Mouse (Mus musculus) erythroblast, adult 5-6 weeks (primary cell): ENCODE results near the gene Gabarapl1. TPM values are rescaled to one million over a fixed set of nuclear protein-coding genes. Genes with fewer than 3 reads are reported as not detected.
"Not testable (repeated sequence)": the region's sequence is repeated elsewhere in the genome, so short reads cannot be mapped to it uniquely, and the experiment has no call there.

Experiments used
- ATAC-seq: replicated peaks from 2 replicates; pipeline ENCODE4 v1.8.0; 2016; ENCODE audit warnings: moderate number of reproducible peaks, mild to moderate bottlenecking, moderate TSS enrichment, inconsistent platforms; ENCODE audit not compliant: poor library complexity, low FRiP score, severe bottlenecking
- total RNA-seq, 2 experiments: library from RNA; stranded (forward) in 1 of 2; stranded (reverse) in 1 of 2; fragments of 150-400 nt in 1 of 2; fragments of 200-764, 138-1000 nt in 1 of 2; gene quantifications; 2 replicates each; pipeline versions ENCODE4 v1.2.3 to v1.2.4; 2015 to 2017; ENCODE audit warnings: low replicate concordance in 2 of 2

The Gabarapl1 gene
- total RNA-seq (2015; ENCODE audit: low replicate concordance) = 14.0 and 22.6 TPM in 2 replicates
- total RNA-seq (2017; ENCODE audit: low replicate concordance) = 31.4 and 36.7 TPM in 2 replicates

- peak; percentile 86 for ATAC-seq
Observed at GRCm38 (mm10) chr6:129532942-129533860, at the start of gene Gabarapl1. Gene Gabarapl1 (plus strand): TSS chr6:129533160.

- ATAC-seq = no peak
Observed at GRCm38 (mm10) chr6:129494924-129495323, 38.0 kb upstream of the Gabarapl1 start.

- no peak for ATAC-seq
Observed at GRCm38 (mm10) chr6:129497345-129498218, 35.4 kb upstream of the Gabarapl1 start.

- not testable (repeated sequence) for ATAC-seq
Observed at GRCm38 (mm10) chr6:129499516-129499915, 33.4 kb upstream of the Gabarapl1 start.

- ATAC-seq = no peak
Observed at GRCm38 (mm10) chr6:129503471-129503870, 29.5 kb upstream of the Gabarapl1 start.

GRCm38 (mm10) chr6:129507024-129507423, 25.9 kb upstream of the Gabarapl1 start, which contains the start of gene Olr1:
Gene Olr1 (minus strand): TSS chr6:129507165.
- no peak for ATAC-seq

GRCm38 (mm10) chr6:129510120-129510911, 22.6 kb upstream of the Gabarapl1 start:
- no peak for ATAC-seq

- ATAC-seq = no peak
Observed at GRCm38 (mm10) chr6:129512367-129512766, 20.6 kb upstream of the Gabarapl1 start, which contains the start of gene Tmem52b. Gene Tmem52b (plus strand): TSS chr6:129512555.

GRCm38 (mm10) chr6:129512868-129513267, 20.1 kb upstream of the Gabarapl1 start:
- no peak for ATAC-seq

GRCm38 (mm10) chr6:129513409-129513808, 19.6 kb upstream of the Gabarapl1 start:
- ATAC-seq = no peak

- ATAC-seq = no peak
Observed at GRCm38 (mm10) chr6:129514376-129514775, 18.6 kb upstream of the Gabarapl1 start.

- no peak for ATAC-seq
Observed at GRCm38 (mm10) chr6:129515068-129515467, 17.9 kb upstream of the Gabarapl1 start.

- no peak for ATAC-seq
Observed at GRCm38 (mm10) chr6:129516388-129516787, 16.6 kb upstream of the Gabarapl1 start.

GRCm38 (mm10) chr6:129517752-129518408, 15.1 kb upstream of the Gabarapl1 start:
- peak; percentile 52; the same call in 1 of the 2 replicates for ATAC-seq

GRCm38 (mm10) chr6:129526069-129526468, 6.9 kb upstream of the Gabarapl1 start:
- no peak for ATAC-seq

- no peak for ATAC-seq
Observed at GRCm38 (mm10) chr6:129527416-129527815, 5.5 kb upstream of the Gabarapl1 start.

- ATAC-seq = no peak
Observed at GRCm38 (mm10) chr6:129529605-129530004, 3.4 kb upstream of the Gabarapl1 start.

GRCm38 (mm10) chr6:129530261-129530660, 2.7 kb upstream of the Gabarapl1 start:
- no peak for ATAC-seq

- ATAC-seq = peak; percentile 38
Observed at GRCm38 (mm10) chr6:129532556-129532941, 411 bp upstream of the Gabarapl1 start.
